Mouse (Mus musculus) heart, embryonic 11.5 days (tissue): Measurements from ENCODE around the gene Ankrd65. TPM values are rescaled to one million over a fixed set of nuclear protein-coding genes. Genes with fewer than 3 reads are reported as not detected.
A peak's percentile ranks its signal among the peaks of the same experiment; 100 is the strongest.

ENCODE experiments used
- ATAC-seq: fragments of 200-750 bp; cut with Nextera tagmentation; replicated peaks from 2 replicates; pipeline ENCODE4 v1.8.0; 2017; ENCODE audit warnings: moderate library complexity; ENCODE audit not compliant: insufficient number of reproducible peaks, low FRiP score, low TSS enrichment
- H3K27ac ChIP-seq: fragments of 300-500 bp; sonication (generic); 2 replicates; pipeline ENCODE4 v1.5.1; 2014; ENCODE audit warnings: mild to moderate bottlenecking, low read depth, low read length
- H3K27me3 ChIP-seq: fragments of 300-500 bp; sonication (generic); 2 replicates; pipeline ENCODE4 v1.6.1; 2014; ENCODE audit warnings: mild to moderate bottlenecking, low read length, mixed read lengths; ENCODE audit not compliant: control insufficient read depth, insufficient read depth
- H3K36me3 ChIP-seq: fragments of 300-500 bp; sonication (generic); 2 replicates; pipeline ENCODE4 v1.6.1; 2014; ENCODE audit warnings: mild to moderate bottlenecking, low read length, moderate library complexity, mixed read lengths; ENCODE audit not compliant: control insufficient read depth, insufficient read depth
- H3K4me1 ChIP-seq: fragments of 300-500 bp; sonication (generic); 2 replicates; pipeline ENCODE4 v1.6.1; 2014; ENCODE audit warnings: low read length; ENCODE audit not compliant: control insufficient read depth, insufficient read depth
- H3K4me2 ChIP-seq: fragments of 300-500 bp; sonication (generic); 2 replicates; pipeline ENCODE4 v1.6.1; 2014; ENCODE audit warnings: mild to moderate bottlenecking, moderate library complexity
- H3K4me3 ChIP-seq: fragments of 300-500 bp; sonication (generic); 2 replicates; pipeline ENCODE4 v1.5.1; 2014; ENCODE audit warnings: low read depth, low read length
- H3K9ac ChIP-seq: fragments of 300-500 bp; sonication (generic); 2 replicates; pipeline ENCODE4 v1.6.1; 2014; ENCODE audit warnings: mild to moderate bottlenecking, low read depth, low read length, moderate library complexity
- H3K9me3 ChIP-seq: fragments of 300-500 bp; sonication (generic); replicated peaks from 2 replicates; pipeline ENCODE4 v1.6.1; 2016; ENCODE audit warnings: low read length; ENCODE audit not compliant: control insufficient read depth
- WGBS: fragments of 180-500 bp; shearing (Covaris S2); extraction: QIAGEN DNeasy Blood & Tissue Kit; methylation state at CpG from one replicate; pipeline ENCODE4 v1.1.7; 2014; ENCODE audit not compliant: insufficient replicate concordance; 5-methylcytosine and 5-hydroxymethylcytosine counted together
- polyA plus RNA-seq: library from polyadenylated mRNA; unstranded; fragments of >200 nt; fragmentation: Nextera tagmentation; extraction: Ambion mirVana; gene quantifications from 2 replicates; pipeline ENCODE4 v1.2.1, GENCODE M21; 2014

Ankrd65 gene
- polyA plus RNA-seq, 1 experiment from 2014 or later, result not detected

- no peaks in the 10 kb centered on the region for H3K27me3 ChIP-seq
- ATAC-seq, result no peak
- peaks cover 7% of the 10 kb centered on the region for H3K36me3 ChIP-seq
- H3K9ac ChIP-seq, result peak overlapping the region; percentile 86
- H3K27ac ChIP-seq, result peak overlapping the region; percentile 73
- H3K4me2 ChIP-seq, result peak overlapping the region; percentile 98
- WGBS, result 3% methylated on average over 10 of the region's 10 CpGs
- peak overlapping the region; percentile 69 for H3K4me3 ChIP-seq
- H3K4me1 ChIP-seq, result peaks cover 25% of the 10 kb centered on the region
- no peaks in the 10 kb centered on the region for H3K9me3 ChIP-seq
Observed at GRCm38 (mm10) chr4:155759862-155760612, 30.2 kb upstream of the Ankrd65 start.

DNA sequence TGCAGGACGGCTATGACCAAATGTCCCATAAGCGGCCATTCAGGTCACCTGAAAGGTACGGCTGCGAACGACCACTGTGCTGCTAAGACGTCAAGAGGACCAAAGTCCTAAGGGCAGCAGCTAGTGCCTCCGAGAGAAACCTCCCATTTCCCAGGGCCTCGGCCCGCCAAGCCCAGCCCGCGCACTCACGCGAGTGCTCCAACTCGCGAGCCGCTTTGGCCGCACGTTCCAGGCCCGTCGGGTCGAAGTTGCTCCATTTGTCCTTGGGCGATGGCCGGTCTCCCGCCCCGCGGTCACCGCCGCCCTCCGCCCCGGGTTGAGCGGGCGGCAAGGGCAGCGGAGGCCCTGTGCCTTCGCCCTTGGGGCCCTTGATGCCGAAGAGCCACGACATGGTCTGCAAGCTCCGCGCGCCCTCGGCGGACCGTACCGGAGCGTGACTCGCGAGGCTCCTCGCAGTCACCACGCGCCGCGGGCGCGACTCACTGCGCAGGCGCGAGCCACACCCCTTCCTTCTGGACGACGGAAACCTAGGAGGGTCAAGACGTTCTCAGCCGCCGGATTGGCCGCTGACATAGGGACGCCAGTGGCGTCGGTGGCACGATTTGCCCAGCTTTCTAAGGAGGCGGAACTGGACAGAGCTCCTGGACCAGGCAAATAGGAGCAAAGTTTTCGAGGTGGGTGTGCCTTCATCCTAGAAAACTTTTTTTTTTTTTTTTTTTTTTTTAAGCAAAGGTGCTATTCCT is 29.5 kb upstream of the Ankrd65 start, which contains the start of gene Atad3a:
TSS of gene Atad3a (minus strand) at position 481 of the 743 bp plus-strand sequence.
- Histone ChIP-seq H3K4me3 (peak within 1 kb of the TSS; percentile 69), H3K9me3 (no peaks in the 10 kb centered on the region), H3K9ac (peak within 1 kb of the TSS; percentile 86), H3K36me3 (peaks cover 6% of the 10 kb centered on the region), H3K4me2 (peak within 1 kb of the TSS; percentile 98), H3K27ac (peak within 1 kb of the TSS; percentile 73), H3K4me1 (peaks cover 25% of the 10 kb centered on the region), H3K27me3 (no peaks in the 10 kb centered on the region)
- WGBS, result under 1% methylated on average over 68 of the region's 68 CpGs
- ATAC-seq, result peak; percentile 95

GRCm38 (mm10) chr4:155761356-155762099 is 28.7 kb upstream of the Ankrd65 start:
- H3K36me3 ChIP-seq, result no peaks in the 10 kb centered on the region
- H3K4me3 ChIP-seq, result peak overlapping the region; percentile 69
- H3K4me2 ChIP-seq, result peak overlapping the region; percentile 98
- peak overlapping the region; percentile 50 for H3K27ac ChIP-seq
- 3% methylated on average over 28 of the region's 28 CpGs for WGBS
- peaks cover 25% of the 10 kb centered on the region for H3K4me1 ChIP-seq
- no peak for ATAC-seq
- H3K9me3 ChIP-seq, result no peaks in the 10 kb centered on the region
- peak overlapping the region; percentile 86 for H3K9ac ChIP-seq
- H3K27me3 ChIP-seq, result no peaks in the 10 kb centered on the region

- H3K27ac ChIP-seq, result no peak overlapping the region
- H3K27me3 ChIP-seq, result no peaks in the 10 kb centered on the region
- ATAC-seq, result no peak
- WGBS, result 83% methylated on average over 3 of the region's 3 CpGs
- no peak overlapping the region for H3K4me3 ChIP-seq
- no peak overlapping the region for H3K4me2 ChIP-seq
- H3K36me3 ChIP-seq, result no peaks in the 10 kb centered on the region
- H3K9me3 ChIP-seq, result no peaks in the 10 kb centered on the region
- no peak overlapping the region for H3K9ac ChIP-seq
- peaks cover 21% of the 10 kb centered on the region for H3K4me1 ChIP-seq
Observed at GRCm38 (mm10) chr4:155762357-155762756, 27.9 kb upstream of the Ankrd65 start.

GRCm38 (mm10) chr4:155769496-155769879 is 20.8 kb upstream of the Ankrd65 start:
- H3K36me3 ChIP-seq, result no peaks in the 10 kb centered on the region
- H3K27me3 ChIP-seq, result peaks cover 39% of the 10 kb centered on the region
- ATAC-seq, result no peak
- peaks cover 16% of the 10 kb centered on the region for H3K4me1 ChIP-seq
- WGBS, result 48% methylated on average over 5 of the region's 5 CpGs
- peak overlapping the region; percentile 88 for H3K4me2 ChIP-seq
- peak overlapping the region; percentile 64; the same call in 1 of the 2 replicates for H3K27ac ChIP-seq
- H3K4me3 ChIP-seq, result peak overlapping the region; percentile 61
- H3K9me3 ChIP-seq, result no peaks in the 10 kb centered on the region
- peak overlapping the region; percentile 89 for H3K9ac ChIP-seq

GRCm38 (mm10) chr4:155769880-155770512 is 20.2 kb upstream of the Ankrd65 start:
- H3K36me3 ChIP-seq, result no peaks in the 10 kb centered on the region
- no peaks in the 10 kb centered on the region for H3K9me3 ChIP-seq
- H3K27ac ChIP-seq, result peak overlapping the region; percentile 64; the same call in 1 of the 2 replicates
- peak; percentile 90 for ATAC-seq
- peak overlapping the region; percentile 89 for H3K9ac ChIP-seq
- peaks cover 20% of the 10 kb centered on the region for H3K4me1 ChIP-seq
- WGBS, result under 1% methylated on average over 39 of the region's 39 CpGs
- peak overlapping the region; percentile 88 for H3K4me2 ChIP-seq
- H3K4me3 ChIP-seq, result peak overlapping the region; percentile 61
- peaks cover 44% of the 10 kb centered on the region for H3K27me3 ChIP-seq

GRCm38 (mm10) chr4:155770626-155771025 is 19.6 kb upstream of the Ankrd65 start:
- Histone ChIP-seq H3K9me3 (no peaks in the 10 kb centered on the region), H3K9ac (peak overlapping the region; percentile 89), H3K27me3 (peaks cover 50% of the 10 kb centered on the region), H3K27ac (no peak overlapping the region), H3K4me2 (peak overlapping the region; percentile 88), H3K4me3 (peak overlapping the region; percentile 61), H3K36me3 (no peaks in the 10 kb centered on the region), H3K4me1 (peaks cover 20% of the 10 kb centered on the region)
- ATAC-seq, result 0 out of 2 replicates have a peak, but pooled peaks have one; percentile 2
- 44% methylated on average over 24 of the region's 24 CpGs for WGBS

DNA sequence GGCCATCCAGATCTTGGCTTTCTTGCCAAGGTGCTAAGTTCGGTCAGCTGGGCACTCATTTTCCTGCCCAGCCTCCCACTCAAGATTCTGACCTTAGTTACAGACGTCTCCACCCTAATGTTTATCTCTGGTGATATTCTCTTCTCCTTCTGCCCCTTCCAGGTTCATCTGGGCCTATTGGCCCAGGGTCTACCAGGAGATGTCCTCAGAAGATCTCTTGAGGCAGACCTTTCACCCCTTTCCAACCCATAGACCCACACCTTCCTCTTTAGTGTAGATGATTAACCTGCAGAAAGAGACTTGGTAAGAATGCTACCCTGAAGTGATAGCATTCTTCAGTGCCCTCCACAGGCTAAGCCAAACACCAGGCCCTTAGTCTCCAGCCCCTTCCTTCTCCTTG is 18.5 kb upstream of the Ankrd65 start:
- Histone ChIP-seq H3K4me2 (no peak overlapping the region), H3K27me3 (peaks cover 50% of the 10 kb centered on the region), H3K9me3 (no peaks in the 10 kb centered on the region), H3K27ac (no peak overlapping the region), H3K4me3 (no peak overlapping the region), H3K4me1 (peaks cover 24% of the 10 kb centered on the region), H3K9ac (no peak overlapping the region), H3K36me3 (no peaks in the 10 kb centered on the region)
- 61% methylated on average over 2 of the region's 2 CpGs for WGBS
- ATAC-seq, result no peak
